Mouse (Mus musculus) lung, embryonic 14.5 days (tissue): Measurements from ENCODE around the gene Acot7. TPM values are rescaled to one million over a fixed set of nuclear protein-coding genes. Genes with fewer than 3 reads are reported as not detected.

Source experiments
- ATAC-seq: fragments of 200-750 bp; cut with Nextera tagmentation; 2 replicates; pipeline ENCODE4 v1.8.0; 2017; ENCODE audit warnings: mild to moderate bottlenecking, moderate TSS enrichment, moderate library complexity; ENCODE audit not compliant: insufficient read depth
- DNase-seq: peaks from one replicate; pipeline ENCODE4 v3.0.0-alpha.2; 2015
- H3K27ac ChIP-seq: fragments of 300-500 bp; sonication (generic); 2 replicates; pipeline ENCODE4 v1.5.1; 2014; ENCODE audit warnings: low read depth, mild to moderate bottlenecking, moderate library complexity
- H3K27me3 ChIP-seq: fragments of 300-500 bp; sonication (generic); 2 replicates; pipeline ENCODE4 v1.6.1; 2014; ENCODE audit warnings: low read length, control low read depth; ENCODE audit not compliant: insufficient read depth
- H3K36me3 ChIP-seq: fragments of 300-500 bp; sonication (generic); 2 replicates; pipeline ENCODE4 v1.6.1; 2014; ENCODE audit warnings: control low read depth; ENCODE audit not compliant: insufficient read depth
- H3K4me1 ChIP-seq: fragments of 300-500 bp; sonication (generic); 2 replicates; pipeline ENCODE4 v1.6.1; 2014; ENCODE audit warnings: antibody characterized with exemption, control low read depth; ENCODE audit not compliant: insufficient read depth
- H3K4me2 ChIP-seq: fragments of 300-500 bp; sonication (generic); 2 replicates; pipeline ENCODE4 v1.6.1; 2014; ENCODE audit warnings: mild to moderate bottlenecking
- H3K4me3 ChIP-seq: fragments of 300-500 bp; sonication (generic); 2 replicates; pipeline ENCODE4 v1.5.1; 2014; ENCODE audit warnings: low read depth, low read length
- H3K9ac ChIP-seq: fragments of 300-500 bp; sonication (generic); 2 replicates; pipeline ENCODE4 v1.6.1; 2014
- H3K9me3 ChIP-seq: fragments of 300-500 bp; sonication (generic); 2 replicates; pipeline ENCODE4 v1.6.1; 2016; ENCODE audit warnings: low read depth, low read length, control low read depth
- CTCF ChIP-seq: IDR thresholded peaks from 2 replicates; pipeline ENCODE4 v1.5.1; 2016; ENCODE audit warnings: antibody characterized with exemption, low read depth
- WGBS: fragments of 180-500 bp; shearing (Covaris S2); extraction: QIAGEN DNeasy Blood & Tissue Kit; methylation state at CpG from one replicate; pipeline ENCODE4 v1.1.7; 2014; 5-methylcytosine and 5-hydroxymethylcytosine counted together
- polyA plus RNA-seq: library from polyadenylated mRNA; unstranded; fragments of >200 nt; fragmentation: Nextera tagmentation; extraction: Ambion mirVana; gene quantifications from 2 replicates; pipeline ENCODE4 v1.2.1, GENCODE M21; 2014

The Acot7 gene
- polyA plus RNA-seq, 1 experiment from 2014 or later: 55.8 TPM

- WGBS: 84% methylated on average over 8 of the region's 8 CpGs
- no peaks in the 10 kb centered on the region for H3K4me1 ChIP-seq
- H3K27ac ChIP-seq: no peak overlapping the region
- no peak overlapping the region for H3K9ac ChIP-seq
- H3K9me3 ChIP-seq: no peaks in the 10 kb centered on the region
- TF ChIP-seq CTCF: no peak
- H3K4me3 ChIP-seq: no peak overlapping the region
- H3K4me2 ChIP-seq: no peak overlapping the region
- ATAC-seq (no peak), DNase-seq (no peak)
- H3K27me3 ChIP-seq: no peaks in the 10 kb centered on the region
- no peaks in the 10 kb centered on the region for H3K36me3 ChIP-seq
Observed at GRCm38 (mm10) chr4:152243969-152244368, 66.0 kb downstream of the Acot7 start.

GRCm38 (mm10) chr4:152244545-152245522 lies 66.9 kb downstream of the Acot7 start:
- H3K4me2 ChIP-seq: no peak overlapping the region
- WGBS: 68% methylated on average over 11 of the region's 11 CpGs
- TF ChIP-seq CTCF: no peak
- H3K9me3 ChIP-seq: no peaks in the 10 kb centered on the region
- no peaks in the 10 kb centered on the region for H3K36me3 ChIP-seq
- H3K9ac ChIP-seq: no peak overlapping the region; the same call in 1 of the 2 replicates
- DNase-seq: no peak
- H3K27ac ChIP-seq: no peak overlapping the region
- ATAC-seq: no peak
- no peak overlapping the region for H3K4me3 ChIP-seq
- H3K4me1 ChIP-seq: no peaks in the 10 kb centered on the region
- no peaks in the 10 kb centered on the region for H3K27me3 ChIP-seq

GRCm38 (mm10) chr4:152246011-152246410 lies 68.1 kb downstream of the Acot7 start:
- TF ChIP-seq CTCF: no peak
- H3K4me1 ChIP-seq: no peaks in the 10 kb centered on the region
- 80% methylated on average over 6 of the region's 6 CpGs for WGBS
- H3K9me3 ChIP-seq: no peaks in the 10 kb centered on the region
- H3K4me2 ChIP-seq: no peak overlapping the region
- H3K36me3 ChIP-seq: no peaks in the 10 kb centered on the region
- no peak overlapping the region for H3K4me3 ChIP-seq
- DNase-seq: no peak
- no peak overlapping the region for H3K9ac ChIP-seq
- no peak overlapping the region for H3K27ac ChIP-seq
- no peak for ATAC-seq
- H3K27me3 ChIP-seq: no peaks in the 10 kb centered on the region

GRCm38 (mm10) chr4:152247195-152247594 lies 69.3 kb downstream of the Acot7 start:
- TF ChIP-seq CTCF: no peak
- no peak overlapping the region for H3K4me2 ChIP-seq
- WGBS: 53% methylated on average over 3 of the region's 3 CpGs
- H3K27ac ChIP-seq: no peak overlapping the region
- H3K9ac ChIP-seq: no peak overlapping the region
- DNase-seq: no peak
- no peak for ATAC-seq
- no peak overlapping the region for H3K4me3 ChIP-seq
- H3K9me3 ChIP-seq: no peaks in the 10 kb centered on the region
- no peaks in the 10 kb centered on the region for H3K36me3 ChIP-seq
- H3K4me1 ChIP-seq: no peaks in the 10 kb centered on the region
- H3K27me3 ChIP-seq: no peaks in the 10 kb centered on the region

GRCm38 (mm10) chr4:152250615-152251014 lies 72.7 kb downstream of the Acot7 start:
- Histone ChIP-seq H3K9ac (no peak overlapping the region), H3K36me3 (no peaks in the 10 kb centered on the region), H3K4me3 (no peak overlapping the region), H3K4me1 (no peaks in the 10 kb centered on the region), H3K27ac (no peak overlapping the region), H3K9me3 (no peaks in the 10 kb centered on the region), H3K4me2 (no peak overlapping the region), H3K27me3 (no peaks in the 10 kb centered on the region)
- WGBS: 73% methylated on average over 6 of the region's 6 CpGs
- no peak for TF ChIP-seq CTCF
- DNase-seq (no peak), ATAC-seq (no peak)

GRCm38 (mm10) chr4:152253183-152253759 lies 75.3 kb downstream of the Acot7 start:
- 0 out of 2 replicates have a peak, but pooled peaks cover 5% of the 10 kb centered on the region for H3K4me1 ChIP-seq
- no peaks in the 10 kb centered on the region for H3K36me3 ChIP-seq
- 45% methylated on average over 9 of the region's 9 CpGs for WGBS
- H3K4me3 ChIP-seq: no peak overlapping the region
- no peaks in the 10 kb centered on the region for H3K9me3 ChIP-seq
- H3K4me2 ChIP-seq: no peak overlapping the region
- no peak overlapping the region for H3K27ac ChIP-seq
- H3K27me3 ChIP-seq: no peaks in the 10 kb centered on the region
- peak; percentile 36; the same call in 1 of the 2 replicates for ATAC-seq
- no peak overlapping the region for H3K9ac ChIP-seq
- DNase-seq: no peak
- no peak for TF ChIP-seq CTCF

- Histone ChIP-seq H3K4me1 (0 out of 2 replicates have a peak, but pooled peaks cover 5% of the 10 kb centered on the region), H3K4me2 (no peak overlapping the region), H3K36me3 (0 out of 2 replicates have a peak, but pooled peaks cover 5% of the 10 kb centered on the region), H3K27me3 (no peaks in the 10 kb centered on the region), H3K4me3 (no peak overlapping the region), H3K27ac (no peak overlapping the region), H3K9me3 (no peaks in the 10 kb centered on the region), H3K9ac (no peak overlapping the region)
- peak; percentile 74 for DNase-seq
- 28% methylated on average over 6 of the region's 6 CpGs for WGBS
- ATAC-seq: peak; percentile 67
- TF ChIP-seq CTCF: no peak
Observed at GRCm38 (mm10) chr4:152257070-152257469, 79.1 kb downstream of the Acot7 start.
